Mouse (Mus musculus): ENCODE measurements around the gene Vsig8. TPM values are rescaled to one million over a fixed set of nuclear protein-coding genes. Genes with fewer than 3 reads are reported as not detected.

Vsig8 gene
- polyA plus RNA-seq, 1 experiment, result not detected

GRCm38 (mm10) chr1:172612745-172613144, 57.0 kb downstream of the Vsig8 start:
- Histone ChIP-seq H3K4me3 (ENCODE audit: insufficient read depth, poor library complexity, severe bottlenecking) (no peak overlapping the region), H3K36me3 (ENCODE audit: control insufficient read depth, insufficient read depth) (no peaks in the 10 kb centered on the region), H3K27me3 (ENCODE audit: control insufficient read depth, insufficient read depth, insufficient read length) (peaks cover 19% of the 10 kb centered on the region), H3K79me3 (ENCODE audit: low read depth) (no peaks in the 10 kb centered on the region), H3ac (ENCODE audit: control insufficient read depth, insufficient read length, low read depth) (no peak overlapping the region), H3K79me2 (ENCODE audit: control insufficient read depth, insufficient read depth) (no peaks in the 10 kb centered on the region)
- TF ChIP-seq CEBPB (IDR thresholded peaks at IDR 0.05; ENCODE audit: low read depth) (no peak), MYOD1 (IDR thresholded peaks at IDR 0.05; ENCODE audit: control insufficient read depth, insufficient read length, low read depth) (no peak), CTCF (IDR thresholded peaks at IDR 0.05; ENCODE audit: control insufficient read depth, insufficient read depth, insufficient read length) (no peak), USF1 (IDR thresholded peaks at IDR 0.05; ENCODE audit: low read depth) (no peak), FOSL1 (IDR thresholded peaks at IDR 0.05; ENCODE audit: insufficient read depth, low read length, poor library complexity, severe bottlenecking) (no peak), MAX (IDR thresholded peaks at IDR 0.05) (no peak), MYOG (IDR thresholded peaks at IDR 0.05; ENCODE audit: control insufficient read depth, extremely low read depth, insufficient read length) (no peak)

Other genes with a start within 250 kb of the Vsig8 start
- gene Kcnj9, start 226.6 kb upstream of the Vsig8 start, polyA plus RNA-seq (2012; fragmentation: generic; extraction: Trizol), result 0.06 TPM
- not detected for gene Kcnj10, start 214.7 kb upstream of the Vsig8 start, polyA plus RNA-seq (2012; fragmentation: generic; extraction: Trizol)
- gene Pigm, start 179.4 kb upstream of the Vsig8 start, polyA plus RNA-seq (2012; fragmentation: generic; extraction: Trizol), result 3.8 TPM
- gene Slamf9, start 80.6 kb upstream of the Vsig8 start, polyA plus RNA-seq (2012; fragmentation: generic; extraction: Trizol), result 0.19 TPM
- 4.1 TPM for gene Igsf9, start 74.2 kb upstream of the Vsig8 start, polyA plus RNA-seq (2012; fragmentation: generic; extraction: Trizol)
- gene Tagln2, start 55.9 kb upstream of the Vsig8 start, polyA plus RNA-seq (2012; fragmentation: generic; extraction: Trizol), result 771 TPM
- gene Cfap45, start 35.1 kb upstream of the Vsig8 start, polyA plus RNA-seq (2012; fragmentation: generic; extraction: Trizol), result not detected
- gene Slamf8, start 34.6 kb downstream of the Vsig8 start, polyA plus RNA-seq (2012; fragmentation: generic; extraction: Trizol), result not detected
- gene Fcrl6, start 46.6 kb downstream of the Vsig8 start, polyA plus RNA-seq (2012; fragmentation: generic; extraction: Trizol), result not detected
- 0.89 TPM for gene Dusp23, start 77.0 kb downstream of the Vsig8 start, polyA plus RNA-seq (2012; fragmentation: generic; extraction: Trizol)
- gene Crp, start 142.1 kb downstream of the Vsig8 start, polyA plus RNA-seq (2012; fragmentation: generic; extraction: Trizol), result not detected